Mouse (Mus musculus) C2C12 (cell line): Measurements from ENCODE around the gene Stxbp1. TPM values are rescaled to one million over a fixed set of nuclear protein-coding genes. Genes with fewer than 3 reads are reported as not detected.

Experiments used
- H3K27me3 ChIP-seq: one replicate; pipeline ENCODE4 v1.6.1; 2011; ENCODE audit not compliant: control insufficient read depth, insufficient read depth, insufficient read length
- H3K36me3 ChIP-seq: one replicate; pipeline ENCODE4 v1.6.1; 2011; ENCODE audit not compliant: control insufficient read depth, insufficient read depth
- H3K4me3 ChIP-seq: one replicate; pipeline ENCODE4 v1.5.1; 2011; ENCODE audit warnings: mild to moderate bottlenecking, control low read depth; ENCODE audit not compliant: poor library complexity, insufficient read depth, severe bottlenecking
- H3K79me2 ChIP-seq: one replicate; pipeline ENCODE4 v1.6.1; 2011; ENCODE audit not compliant: control insufficient read depth, insufficient read depth
- H3K79me3 ChIP-seq: one replicate; pipeline ENCODE4 v1.6.1; 2011; ENCODE audit warnings: low read depth, control low read depth
- H3ac ChIP-seq: one replicate; pipeline ENCODE3; 2011; ENCODE audit warnings: low read depth; ENCODE audit not compliant: control insufficient read depth, insufficient read length
- CEBPB ChIP-seq: IDR thresholded peaks from one replicate; pipeline ENCODE4 v1.6.1; 2011; ENCODE audit warnings: low read depth, mild to moderate bottlenecking, control low read depth, moderate library complexity
- CTCF ChIP-seq: IDR thresholded peaks from one replicate; pipeline ENCODE4 v1.5.1; 2011; ENCODE audit not compliant: control insufficient read depth, insufficient read depth, insufficient read length
- FOSL1 ChIP-seq: IDR thresholded peaks from one replicate; pipeline ENCODE4 v1.8.0; 2011; ENCODE audit warnings: mild to moderate bottlenecking, low read length; ENCODE audit not compliant: poor library complexity, insufficient read depth, severe bottlenecking
- MAX ChIP-seq: IDR thresholded peaks from one replicate; pipeline ENCODE4 v1.6.1; 2011; ENCODE audit warnings: mild to moderate bottlenecking, control low read depth
- MYOD1 ChIP-seq: IDR thresholded peaks from one replicate; pipeline ENCODE4 v1.6.1; 2011; ENCODE audit warnings: low read depth; ENCODE audit not compliant: control insufficient read depth, insufficient read length
- MYOG ChIP-seq: IDR thresholded peaks from one replicate; pipeline ENCODE4 v1.6.1; 2011; ENCODE audit not compliant: control insufficient read depth, insufficient read length; ENCODE audit errors: extremely low read depth
- USF1 ChIP-seq: IDR thresholded peaks from one replicate; pipeline ENCODE4 v1.6.1; 2011; ENCODE audit warnings: low read depth, mild to moderate bottlenecking, control low read depth, moderate library complexity
- polyA plus RNA-seq: library from polyadenylated mRNA; unstranded; fragments of >200 nt; fragmentation: generic; extraction: Trizol; gene quantifications from one replicate; pipeline ENCODE4 v1.2.1, GENCODE M21; 2012; ENCODE audit warnings: missing spikeins

Stxbp1 gene
- polyA plus RNA-seq, 1 experiment = 28.7 TPM

GRCm38 (mm10) chr2:32890280-32890679 is 43.2 kb upstream of the Stxbp1 start:
- Histone ChIP-seq H3ac (no peak overlapping the region), H3K79me3 (peaks cover 100% of the 10 kb centered on the region), H3K27me3 (no peaks in the 10 kb centered on the region), H3K36me3 (peaks cover 76% of the 10 kb centered on the region), H3K4me3 (no peak overlapping the region), H3K79me2 (peaks cover 100% of the 10 kb centered on the region)
- TF ChIP-seq MYOG = no peak
- TF ChIP-seq USF1 = no peak
- TF ChIP-seq FOSL1 = no peak
- TF ChIP-seq CEBPB = no peak
- TF ChIP-seq MAX = no peak
- no peak for TF ChIP-seq MYOD1
- TF ChIP-seq CTCF = no peak

- peaks cover 81% of the 10 kb centered on the region for H3K36me3 ChIP-seq
Observed at GRCm38 (mm10) chr2:32888551-32888950, 41.5 kb upstream of the Stxbp1 start.

GRCm38 (mm10) chr2:32888029-32888428 is 41.0 kb upstream of the Stxbp1 start:
- Histone ChIP-seq H3K79me2 (peaks cover 100% of the 10 kb centered on the region), H3ac (no peak overlapping the region), H3K79me3 (peaks cover 100% of the 10 kb centered on the region), H3K27me3 (no peaks in the 10 kb centered on the region), H3K36me3 (peaks cover 81% of the 10 kb centered on the region), H3K4me3 (no peak overlapping the region)
- TF ChIP-seq USF1 (no peak), CTCF (no peak), CEBPB (no peak), MAX (no peak), MYOD1 (no peak), FOSL1 (no peak), MYOG (no peak)

More at GRCm38 (mm10) chr2:32888551-32888950, 41.5 kb upstream of the Stxbp1 start:
- Histone ChIP-seq H3K79me2 (peaks cover 100% of the 10 kb centered on the region), H3K4me3 (no peak overlapping the region), H3K27me3 (no peaks in the 10 kb centered on the region), H3K79me3 (peaks cover 100% of the 10 kb centered on the region), H3ac (no peak overlapping the region)
- TF ChIP-seq MYOG (no peak), USF1 (no peak), MAX (no peak)

GRCm38 (mm10) chr2:32884745-32885144 is 37.7 kb upstream of the Stxbp1 start:
- no peaks in the 10 kb centered on the region for H3K27me3 ChIP-seq
- H3K79me3 ChIP-seq = peaks cover 82% of the 10 kb centered on the region
- H3K36me3 ChIP-seq = peaks cover 64% of the 10 kb centered on the region
- no peak overlapping the region for H3K4me3 ChIP-seq
- TF ChIP-seq MYOD1 = no peak
- TF ChIP-seq CTCF = no peak
- no peak for TF ChIP-seq MYOG
- TF ChIP-seq MAX = no peak
- H3K79me2 ChIP-seq = peaks cover 98% of the 10 kb centered on the region
- no peak overlapping the region for H3ac ChIP-seq

- TF ChIP-seq CEBPB (no peak), MAX (no peak), MYOD1 (no peak), USF1 (no peak), MYOG (no peak), CTCF (no peak), FOSL1 (no peak)
- H3K79me3 ChIP-seq = peaks cover 82% of the 10 kb centered on the region
- H3K79me2 ChIP-seq = peaks cover 98% of the 10 kb centered on the region
- peak overlapping the region; percentile 68 for H3ac ChIP-seq
- H3K27me3 ChIP-seq = no peaks in the 10 kb centered on the region
- peaks cover 58% of the 10 kb centered on the region for H3K36me3 ChIP-seq
- no peak overlapping the region for H3K4me3 ChIP-seq
Observed at GRCm38 (mm10) chr2:32882283-32883043, 35.4 kb upstream of the Stxbp1 start.

- H3K27me3 ChIP-seq = no peaks in the 10 kb centered on the region
- peaks cover 53% of the 10 kb centered on the region for H3K36me3 ChIP-seq
- peak overlapping the region; percentile 27 for H3ac ChIP-seq
- H3K79me3 ChIP-seq = peaks cover 82% of the 10 kb centered on the region
- no peak for TF ChIP-seq FOSL1
- no peak for TF ChIP-seq CEBPB
- peak; percentile 97 for TF ChIP-seq USF1
- TF ChIP-seq MYOD1 = no peak
- TF ChIP-seq CTCF = no peak
- TF ChIP-seq MAX = peak; percentile 89
- no peak for TF ChIP-seq MYOG
- H3K79me2 ChIP-seq = peaks cover 98% of the 10 kb centered on the region
- H3K4me3 ChIP-seq = no peak overlapping the region
Observed at GRCm38 (mm10) chr2:32881723-32882122, 34.7 kb upstream of the Stxbp1 start.
